Mouse (Mus musculus): ENCODE results near the gene Iqcc.

The Iqcc gene

DNA sequence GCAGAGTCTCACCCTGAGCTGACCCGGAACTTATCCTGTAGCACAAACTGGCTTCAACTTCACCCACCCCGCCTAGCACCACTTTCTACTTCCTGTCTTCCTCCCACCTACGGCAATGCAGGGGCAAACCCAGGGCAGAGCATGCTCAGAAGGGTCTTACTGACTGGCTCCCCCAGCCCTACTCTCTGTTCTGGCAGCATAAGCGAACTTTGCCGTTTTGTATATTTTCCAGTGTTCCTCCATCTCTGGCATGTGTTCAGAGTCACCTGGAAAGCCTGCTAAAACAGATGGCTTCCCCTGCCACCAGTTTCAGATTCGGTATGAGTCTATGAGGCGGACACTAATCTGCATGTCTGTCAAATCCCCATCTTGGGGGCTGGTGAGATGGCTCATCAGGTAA is 38.6 kb downstream of the Iqcc start:
- no peak for DNase-seq (ENCODE audit: extremely low read depth, low read depth, low spot score)

DNA sequence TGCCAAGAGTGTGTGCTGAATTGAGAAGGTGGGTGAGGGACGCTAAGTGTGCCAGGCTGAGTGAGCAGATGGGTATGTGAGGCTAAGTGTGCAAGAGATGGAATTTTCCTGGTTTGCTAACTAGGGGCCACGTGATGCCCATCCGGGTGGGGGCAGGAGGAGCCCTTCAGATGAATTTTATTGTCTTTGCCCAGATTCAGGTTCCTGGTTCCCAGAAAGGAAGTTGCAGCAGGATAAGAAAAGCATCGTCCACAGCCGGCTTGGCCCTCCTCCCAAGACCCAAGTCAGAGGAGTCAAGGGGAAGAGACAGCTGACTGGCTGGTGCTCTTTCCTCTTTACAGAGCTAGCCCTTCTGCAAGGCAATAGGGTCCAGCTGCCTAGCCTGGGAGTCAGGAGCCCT is 40.4 kb downstream of the Iqcc start, which contains the start of gene Fam167b:
Gene Fam167b (minus strand): TSS at position 84 of the 400 bp plus-strand sequence.
- DNase-seq (ENCODE audit: extremely low read depth, low read depth, low spot score) = no peak

DNA sequence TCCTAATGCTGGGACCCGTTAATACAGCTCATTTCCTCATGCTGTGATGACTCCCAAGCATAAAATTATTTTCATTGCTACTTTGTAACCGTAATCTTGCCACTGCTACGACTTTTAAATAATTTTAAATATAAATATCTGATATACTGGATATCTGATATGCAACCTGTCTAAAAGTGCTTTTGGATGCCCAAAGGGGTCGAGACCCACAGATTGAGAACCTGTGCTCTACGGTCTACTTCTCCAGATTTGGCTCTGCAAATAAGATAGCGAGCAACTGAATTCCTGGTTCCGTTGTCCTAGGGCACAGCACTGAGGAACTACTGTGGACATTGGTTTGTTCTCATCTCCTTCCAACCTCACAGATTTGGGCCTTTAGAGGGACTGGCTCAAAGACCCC is 41.2 kb downstream of the Iqcc start:
- no peak for DNase-seq (ENCODE audit: extremely low read depth, low read depth, low spot score)

DNA sequence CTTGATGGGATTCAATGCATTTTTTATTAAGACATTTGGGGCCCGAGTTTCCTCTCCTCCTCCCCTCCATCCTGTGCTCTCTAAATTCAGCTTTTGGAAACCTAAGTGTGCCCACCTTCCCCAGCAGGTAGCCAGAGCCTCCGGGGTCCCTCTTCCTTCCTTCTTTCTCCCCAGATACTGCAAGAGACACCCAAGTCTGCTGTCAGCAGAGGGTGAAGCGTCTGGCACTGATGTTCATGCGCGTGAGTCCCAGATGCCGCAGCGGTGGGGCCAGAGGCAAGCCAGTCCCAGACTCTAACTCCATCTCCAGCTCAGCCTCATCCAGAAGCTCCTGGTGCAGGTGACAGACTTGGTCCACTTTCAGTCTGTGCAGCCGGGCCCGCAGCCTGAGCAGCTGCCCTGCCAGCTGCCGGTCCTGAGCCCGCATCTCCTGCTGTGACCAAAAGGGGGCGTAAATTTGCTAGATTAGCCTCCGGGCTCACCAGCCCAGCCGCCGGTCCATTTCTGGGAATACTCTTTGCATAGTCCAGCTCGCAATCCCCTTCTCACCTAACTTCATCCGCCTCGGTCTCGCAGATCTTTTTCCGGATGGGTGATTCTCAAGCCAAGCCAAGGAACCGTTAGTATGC is 41.9 kb downstream of the Iqcc start:
- no peak for DNase-seq (ENCODE audit: extremely low read depth, low read depth, low spot score)

DNA sequence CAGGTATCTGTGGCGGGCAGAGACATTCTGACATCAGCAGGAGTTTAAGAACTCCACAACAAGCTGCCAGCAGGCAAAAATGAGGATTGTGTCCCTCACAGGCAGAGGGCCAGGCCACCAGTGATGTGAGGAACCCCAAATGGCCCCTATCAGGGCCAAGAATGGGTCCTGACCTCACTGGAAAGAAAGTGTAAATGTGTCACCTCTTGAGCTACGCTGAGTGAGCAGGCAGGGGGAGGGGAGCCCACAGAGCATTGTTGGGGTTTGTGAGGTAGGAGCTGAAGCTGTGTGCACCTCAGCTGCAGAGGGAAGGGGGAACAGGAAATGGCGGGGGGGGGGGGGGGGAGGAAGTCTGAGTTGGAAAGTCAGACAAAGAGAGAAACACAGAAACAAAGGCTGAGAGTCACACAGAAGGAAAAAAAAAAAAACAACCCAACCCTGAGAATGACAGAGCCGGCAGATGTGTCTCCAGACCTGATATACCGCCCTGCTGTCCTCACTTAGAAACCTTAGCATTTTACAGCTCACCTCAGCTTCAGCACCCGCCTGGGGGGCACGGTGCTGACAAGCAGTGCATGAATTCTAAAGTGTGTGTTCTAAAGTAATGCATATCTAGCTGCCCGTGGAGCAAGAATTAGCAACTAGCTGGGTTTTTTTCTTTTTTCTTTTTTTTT is 43.6 kb downstream of the Iqcc start:
- no peak for DNase-seq (ENCODE audit: extremely low read depth, low read depth, low spot score)

DNA sequence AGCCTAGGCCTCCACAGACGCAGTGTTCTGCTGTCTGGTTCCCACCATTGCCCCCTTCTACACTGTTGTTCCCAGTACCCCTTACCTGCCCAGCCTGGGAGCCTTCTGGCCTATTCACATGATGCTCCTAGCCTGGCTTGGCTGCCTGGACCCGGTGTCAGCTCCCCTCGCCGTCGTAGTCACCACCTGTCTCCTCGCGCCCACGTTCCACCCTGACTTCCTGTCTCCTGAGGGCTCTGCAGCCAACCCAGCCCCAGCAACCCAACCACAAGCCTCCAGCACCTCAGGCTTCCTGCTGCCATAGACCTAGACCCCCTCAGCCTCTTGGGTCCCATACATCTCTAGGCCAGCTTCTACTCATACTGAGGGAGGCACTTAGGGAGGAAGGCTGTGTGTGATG is 45.5 kb downstream of the Iqcc start, which contains the start of gene Lck:
Gene Lck (minus strand): TSS at position 212 of the 400 bp plus-strand sequence.
- DNase-seq (ENCODE audit: extremely low read depth, low read depth, low spot score) = no peak

DNA sequence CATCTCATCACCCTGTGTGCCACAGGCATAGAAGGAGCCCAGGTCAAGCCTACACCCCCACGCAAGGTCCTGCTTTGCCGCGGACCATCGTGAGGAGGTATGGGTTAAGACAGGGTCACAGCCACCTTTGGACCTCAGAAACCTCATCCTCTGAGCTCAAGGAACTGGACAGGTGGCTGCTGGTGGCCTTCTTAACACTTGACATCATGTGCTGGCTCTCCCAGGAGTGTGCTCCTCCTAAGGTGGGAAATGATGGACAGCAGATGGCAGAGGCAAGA is 45.9 kb downstream of the Iqcc start:
- no peak for DNase-seq (ENCODE audit: extremely low read depth, low read depth, low spot score)

DNA sequence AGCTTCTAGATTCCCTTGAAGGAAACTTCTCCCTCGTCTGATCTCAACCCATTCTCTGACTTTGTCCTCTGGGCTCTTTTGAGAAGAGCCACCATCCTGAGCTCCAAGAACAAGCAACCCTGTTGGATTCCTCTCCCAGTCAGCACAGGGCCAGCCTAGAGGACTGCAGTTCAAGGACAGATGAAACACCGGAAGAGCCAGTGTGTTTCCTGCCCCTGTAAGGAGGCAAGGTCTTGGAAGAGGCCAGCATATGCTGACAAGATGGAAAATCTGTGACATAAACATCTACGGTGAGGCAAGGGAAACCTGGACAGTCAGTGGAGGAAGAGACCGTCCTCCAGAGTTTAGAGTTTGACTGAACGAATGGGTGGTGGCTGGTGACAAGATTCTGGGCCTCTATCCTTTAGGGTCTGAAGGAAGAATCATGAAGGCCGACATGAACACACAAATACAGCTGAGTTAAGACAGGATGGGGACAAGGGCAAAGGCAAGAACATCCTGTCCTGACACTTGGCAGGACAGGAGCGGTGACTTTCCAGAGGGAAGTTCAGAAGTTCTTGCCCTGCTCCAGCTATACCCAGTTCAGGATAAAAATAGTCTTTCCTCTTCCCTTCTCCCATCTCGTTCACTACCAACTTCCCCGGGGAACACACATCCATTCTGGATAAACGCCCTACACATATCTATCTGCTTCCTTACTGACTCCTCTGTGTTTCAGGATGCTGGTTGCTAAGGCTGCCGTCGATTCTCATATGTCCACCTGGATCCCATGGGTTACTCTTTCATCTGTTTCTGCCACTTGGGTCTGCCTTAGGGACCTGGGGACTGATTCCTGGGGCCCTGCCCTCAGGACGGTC is 46.4 kb downstream of the Iqcc start:
- DNase-seq (ENCODE audit: extremely low read depth, low read depth, low spot score) = no peak

DNA sequence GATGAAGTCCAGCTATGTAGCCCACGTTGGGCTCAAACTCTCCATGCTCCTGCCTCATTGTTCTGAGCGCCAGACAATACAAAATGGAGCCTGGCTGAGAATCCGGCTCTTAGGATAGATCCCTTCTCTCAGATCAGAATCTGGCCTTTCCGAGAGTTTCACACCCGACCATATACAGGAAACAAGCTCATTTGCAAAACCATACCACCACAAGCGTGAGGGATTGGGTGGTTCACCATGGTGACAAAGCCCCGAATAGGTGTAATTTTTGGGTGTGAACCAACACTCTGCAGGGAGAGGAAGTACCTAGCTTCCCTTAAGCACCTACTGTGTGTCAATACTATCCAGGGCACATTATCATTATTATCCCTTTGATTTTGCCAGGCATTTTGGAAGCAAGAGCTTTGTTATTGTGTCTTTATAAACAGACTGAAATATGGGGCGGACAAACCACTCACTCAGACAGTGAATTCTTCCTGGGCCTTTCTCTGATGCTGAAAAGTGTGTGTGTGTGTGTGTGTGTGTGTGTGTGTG is 47.3 kb downstream of the Iqcc start:
- DNase-seq (ENCODE audit: extremely low read depth, low read depth, low spot score) = no peak

DNA sequence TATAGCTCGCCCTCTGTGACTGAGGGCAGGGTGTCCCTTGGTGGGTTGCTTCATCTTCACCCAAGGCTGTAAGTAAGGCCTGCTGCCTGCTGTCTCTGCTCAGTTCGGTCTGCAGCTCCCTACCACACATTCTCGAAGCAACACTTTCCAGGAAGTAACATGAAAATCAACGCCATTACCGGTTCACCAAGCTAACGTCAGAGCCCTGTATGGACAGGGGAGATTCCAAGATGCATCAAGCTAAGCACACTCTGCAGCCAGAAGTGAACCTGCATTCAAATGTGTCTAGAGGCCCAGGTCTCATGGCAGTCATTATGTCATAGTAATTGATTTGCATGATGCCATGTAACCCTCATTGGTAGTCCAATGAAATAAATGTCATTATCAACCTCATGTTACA is 48.9 kb downstream of the Iqcc start:
- no peak for DNase-seq (ENCODE audit: extremely low read depth, low read depth, low spot score)

DNA sequence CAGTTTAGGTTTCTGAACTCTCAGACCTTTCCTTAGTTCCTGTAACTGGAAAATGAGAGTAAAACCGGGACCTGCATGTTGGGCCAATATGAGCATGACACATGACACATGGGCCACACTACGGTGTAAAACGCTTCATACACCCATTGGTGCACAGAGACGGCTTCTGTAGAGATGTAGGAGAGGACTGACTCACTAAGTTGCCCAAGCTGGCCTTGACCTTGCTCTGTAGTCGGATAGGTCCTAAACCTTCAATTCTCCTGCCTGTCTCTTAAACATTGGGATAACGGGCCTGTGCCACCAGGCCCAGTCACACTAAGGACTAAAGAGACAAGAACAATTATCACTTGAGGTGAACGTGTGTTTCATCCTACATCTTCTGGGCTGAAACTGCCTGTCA is 50.5 kb downstream of the Iqcc start:
- no peak for DNase-seq (ENCODE audit: extremely low read depth, low read depth, low spot score)

DNA sequence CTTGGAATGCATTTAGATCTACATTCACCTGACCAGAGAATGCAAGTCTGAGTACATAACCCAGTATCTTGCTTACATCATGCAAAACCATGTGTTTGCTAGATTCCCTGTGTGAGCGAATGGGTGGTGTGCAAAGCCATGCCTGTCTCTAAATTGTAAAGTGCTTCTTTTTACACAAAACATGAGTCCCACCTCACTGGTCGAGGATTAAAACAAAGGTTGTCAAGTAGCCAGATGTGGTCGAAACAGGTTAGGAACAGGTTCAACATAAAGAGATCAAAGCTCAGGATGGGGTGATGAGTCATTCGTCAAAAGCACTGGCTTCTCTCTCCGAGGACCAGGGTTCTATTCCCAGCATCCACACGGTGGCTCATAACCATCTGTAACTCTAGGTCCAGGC is 53.8 kb downstream of the Iqcc start:
- DNase-seq (ENCODE audit: extremely low read depth, low read depth, low spot score) = no peak

Measured in fat pad, adult 2 months (tissue).